Mouse (Mus musculus): ENCODE results near the gene Krt33a. TPM values are rescaled to one million over a fixed set of nuclear protein-coding genes. Genes with fewer than 3 reads are reported as not detected.

The Krt33a gene
- polyA plus RNA-seq, 1 experiment, result 0.02 TPM

GRCm38 (mm10) chr11:99986180-99986647 is 29.8 kb downstream of the Krt33a start, which contains the start of gene Krtap16-1:
TSS of gene Krtap16-1 (minus strand) at chr11:99986597.
- no peak within 1 kb of the TSS for H3K4me3 ChIP-seq (ENCODE audit: insufficient read depth, poor library complexity, severe bottlenecking)
- H3K36me3 ChIP-seq (ENCODE audit: control insufficient read depth, insufficient read depth), result no peaks in the 10 kb centered on the region
- TF ChIP-seq CEBPB (IDR thresholded peaks at IDR 0.05; ENCODE audit: low read depth) (no peak), MAX (IDR thresholded peaks at IDR 0.05) (no peak), MYOD1 (IDR thresholded peaks at IDR 0.05; ENCODE audit: control insufficient read depth, insufficient read length, low read depth) (peak; percentile 81), CTCF (IDR thresholded peaks at IDR 0.05; ENCODE audit: control insufficient read depth, insufficient read depth, insufficient read length) (no peak), USF1 (IDR thresholded peaks at IDR 0.05; ENCODE audit: low read depth) (no peak), FOSL1 (IDR thresholded peaks at IDR 0.05; ENCODE audit: insufficient read depth, low read length, poor library complexity, severe bottlenecking) (no peak), MYOG (IDR thresholded peaks at IDR 0.05; ENCODE audit: control insufficient read depth, extremely low read depth, insufficient read length) (no peak)

GRCm38 (mm10) chr11:99985291-99986092 is 30.5 kb downstream of the Krt33a start:
- peak overlapping the region; percentile 31 for H3ac ChIP-seq (ENCODE audit: control insufficient read depth, insufficient read length, low read depth)
- peaks cover 39% of the 10 kb centered on the region for H3K27me3 ChIP-seq (ENCODE audit: control insufficient read depth, insufficient read depth, insufficient read length)
- no peaks in the 10 kb centered on the region for H3K79me3 ChIP-seq (ENCODE audit: low read depth)
- H3K36me3 ChIP-seq (ENCODE audit: control insufficient read depth, insufficient read depth), result no peaks in the 10 kb centered on the region
- no peak overlapping the region for H3K4me3 ChIP-seq (ENCODE audit: insufficient read depth, poor library complexity, severe bottlenecking)
- peak; percentile 90 for TF ChIP-seq MYOD1 (IDR thresholded peaks at IDR 0.05; ENCODE audit: control insufficient read depth, insufficient read length, low read depth)
- no peak for TF ChIP-seq CEBPB (IDR thresholded peaks at IDR 0.05; ENCODE audit: low read depth)
- no peak for TF ChIP-seq FOSL1 (IDR thresholded peaks at IDR 0.05; ENCODE audit: insufficient read depth, low read length, poor library complexity, severe bottlenecking)
- no peak for TF ChIP-seq MYOG (IDR thresholded peaks at IDR 0.05; ENCODE audit: control insufficient read depth, extremely low read depth, insufficient read length)
- no peak for TF ChIP-seq MAX (IDR thresholded peaks at IDR 0.05)
- H3K79me2 ChIP-seq (ENCODE audit: control insufficient read depth, insufficient read depth), result no peaks in the 10 kb centered on the region

More at GRCm38 (mm10) chr11:99986180-99986647, 29.8 kb downstream of the Krt33a start, which contains the start of gene Krtap16-1:
- Histone ChIP-seq H3K79me3 (ENCODE audit: low read depth) (no peaks in the 10 kb centered on the region), H3ac (ENCODE audit: control insufficient read depth, insufficient read length, low read depth) (peak within 1 kb of the TSS; percentile 31), H3K27me3 (ENCODE audit: control insufficient read depth, insufficient read depth, insufficient read length) (peaks cover 31% of the 10 kb centered on the region), H3K79me2 (ENCODE audit: control insufficient read depth, insufficient read depth) (no peaks in the 10 kb centered on the region)

DNA sequence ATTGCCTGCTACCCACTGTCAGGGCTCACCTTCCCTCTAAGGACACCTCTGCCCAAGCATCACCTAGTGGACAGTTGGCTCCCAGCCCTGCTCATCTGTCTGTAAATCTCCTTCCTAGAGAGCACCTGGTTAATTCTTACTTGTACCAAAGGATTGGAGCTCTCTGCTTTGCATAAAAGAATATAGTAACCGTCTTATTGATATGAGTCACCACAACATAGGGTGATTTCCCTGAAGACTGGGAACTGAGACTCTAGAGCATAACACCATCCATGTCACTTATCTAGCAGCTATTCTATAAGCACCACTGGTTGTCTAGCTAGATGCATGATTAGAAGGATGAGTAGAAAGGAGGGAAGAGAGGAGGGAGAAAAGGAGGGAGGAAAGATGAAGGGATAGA is 32.6 kb downstream of the Krt33a start:
- Histone ChIP-seq H3K36me3 (ENCODE audit: control insufficient read depth, insufficient read depth) (no peaks in the 10 kb centered on the region), H3K79me2 (ENCODE audit: control insufficient read depth, insufficient read depth) (no peaks in the 10 kb centered on the region), H3K27me3 (ENCODE audit: control insufficient read depth, insufficient read depth, insufficient read length) (peaks cover 53% of the 10 kb centered on the region), H3K79me3 (ENCODE audit: low read depth) (no peaks in the 10 kb centered on the region), H3ac (ENCODE audit: control insufficient read depth, insufficient read length, low read depth) (no peak overlapping the region), H3K4me3 (ENCODE audit: insufficient read depth, poor library complexity, severe bottlenecking) (no peak overlapping the region)
- TF ChIP-seq MAX (IDR thresholded peaks at IDR 0.05), result no peak
- TF ChIP-seq USF1 (IDR thresholded peaks at IDR 0.05; ENCODE audit: low read depth), result no peak
- TF ChIP-seq MYOD1 (IDR thresholded peaks at IDR 0.05; ENCODE audit: control insufficient read depth, insufficient read length, low read depth), result no peak
- TF ChIP-seq MYOG (IDR thresholded peaks at IDR 0.05; ENCODE audit: control insufficient read depth, extremely low read depth, insufficient read length), result no peak
- TF ChIP-seq CEBPB (IDR thresholded peaks at IDR 0.05; ENCODE audit: low read depth), result no peak
- no peak for TF ChIP-seq CTCF (IDR thresholded peaks at IDR 0.05; ENCODE audit: control insufficient read depth, insufficient read depth, insufficient read length)
- no peak for TF ChIP-seq FOSL1 (IDR thresholded peaks at IDR 0.05; ENCODE audit: insufficient read depth, low read length, poor library complexity, severe bottlenecking)

GRCm38 (mm10) chr11:99982731-99983130 is 33.3 kb downstream of the Krt33a start:
- H3K4me3 ChIP-seq (ENCODE audit: insufficient read depth, poor library complexity, severe bottlenecking), result no peak overlapping the region
- H3K27me3 ChIP-seq (ENCODE audit: control insufficient read depth, insufficient read depth, insufficient read length), result peaks cover 57% of the 10 kb centered on the region
- no peaks in the 10 kb centered on the region for H3K79me2 ChIP-seq (ENCODE audit: control insufficient read depth, insufficient read depth)
- H3K79me3 ChIP-seq (ENCODE audit: low read depth), result no peaks in the 10 kb centered on the region
- no peaks in the 10 kb centered on the region for H3K36me3 ChIP-seq (ENCODE audit: control insufficient read depth, insufficient read depth)
- no peak overlapping the region for H3ac ChIP-seq (ENCODE audit: control insufficient read depth, insufficient read length, low read depth)
- no peak for TF ChIP-seq CTCF (IDR thresholded peaks at IDR 0.05; ENCODE audit: control insufficient read depth, insufficient read depth, insufficient read length)
- no peak for TF ChIP-seq CEBPB (IDR thresholded peaks at IDR 0.05; ENCODE audit: low read depth)
- TF ChIP-seq USF1 (IDR thresholded peaks at IDR 0.05; ENCODE audit: low read depth), result no peak
- TF ChIP-seq MYOG (IDR thresholded peaks at IDR 0.05; ENCODE audit: control insufficient read depth, extremely low read depth, insufficient read length), result no peak
- no peak for TF ChIP-seq MAX (IDR thresholded peaks at IDR 0.05)
- no peak for TF ChIP-seq FOSL1 (IDR thresholded peaks at IDR 0.05; ENCODE audit: insufficient read depth, low read length, poor library complexity, severe bottlenecking)
- no peak for TF ChIP-seq MYOD1 (IDR thresholded peaks at IDR 0.05; ENCODE audit: control insufficient read depth, insufficient read length, low read depth)

GRCm38 (mm10) chr11:99978953-99979352 is 37.1 kb downstream of the Krt33a start, which contains the start of gene Krtap29-1:
TSS of gene Krtap29-1 (minus strand) at chr11:99979053.
- Histone ChIP-seq H3K27me3 (ENCODE audit: control insufficient read depth, insufficient read depth, insufficient read length) (peaks cover 39% of the 10 kb centered on the region), H3K79me2 (ENCODE audit: control insufficient read depth, insufficient read depth) (no peaks in the 10 kb centered on the region), H3K36me3 (ENCODE audit: control insufficient read depth, insufficient read depth) (no peaks in the 10 kb centered on the region), H3K4me3 (ENCODE audit: insufficient read depth, poor library complexity, severe bottlenecking) (no peak within 1 kb of the TSS), H3ac (ENCODE audit: control insufficient read depth, insufficient read length, low read depth) (no peak within 1 kb of the TSS), H3K79me3 (ENCODE audit: low read depth) (no peaks in the 10 kb centered on the region)
- TF ChIP-seq MYOG (IDR thresholded peaks at IDR 0.05; ENCODE audit: control insufficient read depth, extremely low read depth, insufficient read length) (no peak), FOSL1 (IDR thresholded peaks at IDR 0.05; ENCODE audit: insufficient read depth, low read length, poor library complexity, severe bottlenecking) (no peak), MYOD1 (IDR thresholded peaks at IDR 0.05; ENCODE audit: control insufficient read depth, insufficient read length, low read depth) (no peak), MAX (IDR thresholded peaks at IDR 0.05) (no peak), CTCF (IDR thresholded peaks at IDR 0.05; ENCODE audit: control insufficient read depth, insufficient read depth, insufficient read length) (no peak), USF1 (IDR thresholded peaks at IDR 0.05; ENCODE audit: low read depth) (no peak), CEBPB (IDR thresholded peaks at IDR 0.05; ENCODE audit: low read depth) (no peak)
